Mouse (Mus musculus) bone marrow macrophage, adult 2 months (primary cell): ENCODE data around the gene Il12b.
"Not testable (repeated sequence)": the region's sequence is repeated elsewhere in the genome, so short reads cannot be mapped to it uniquely, and the experiment has no call there.

Experiments
- CTCF ChIP-seq: IDR thresholded peaks from 2 replicates; pipeline ENCODE4 v1.5.1; 2012; ENCODE audit warnings: low read depth, mild to moderate bottlenecking, low read length, moderate library complexity
- POLR2A ChIP-seq: IDR thresholded peaks from 2 replicates; pipeline ENCODE4 v1.6.1; 2012; ENCODE audit warnings: mild to moderate bottlenecking, low read depth, low read length, borderline replicate concordance

DNA sequence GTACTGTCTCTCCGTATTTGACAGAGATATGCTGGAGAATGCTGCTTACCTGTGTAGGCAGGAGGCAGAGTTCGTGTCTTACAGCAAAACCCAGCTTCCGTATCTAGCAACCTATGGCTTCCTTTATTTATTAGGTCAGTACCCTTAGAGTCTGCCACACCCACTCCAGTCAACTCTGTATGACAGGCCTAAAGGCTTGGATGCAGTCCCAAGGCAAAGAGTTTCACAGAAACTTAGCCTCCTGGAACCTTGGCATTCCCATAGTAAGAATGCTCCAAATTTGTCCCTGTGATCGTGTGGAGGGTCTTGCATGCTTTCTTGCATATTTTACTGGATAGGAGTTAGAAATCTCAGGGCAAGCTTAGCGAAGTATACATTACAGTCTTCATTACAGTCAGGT lies 52.2 kb downstream of the Il12b start:
- TF ChIP-seq CTCF, POLR2A: not testable (repeated sequence)
